Mouse (Mus musculus) mouse trophoblast stem cell (cell line): ENCODE results near the gene Bicdl2.

Source experiments
- in situ Hi-C, 2 experiments: fragments of 300-500 bp; cut with MseI, MboI; formaldehyde crosslinking; loops; 2 replicates in 1 of 2; 3 replicates in 1 of 2; pipeline ENCODE4 v1.15.1; 2025

Gene Bicdl2

GRCm38 (mm10) chr17:23660117-23660875 lies at the start of gene Bicdl2:
Bicdl2 (plus strand) TSS chr17:23660506.
- in situ Hi-C loops = loop anchor here (5.0 kb wide), 1 partner anchor 42 kb away; no protein-coding TSS in a partner anchor

- in situ Hi-C loops = no loop called here
Measured at GRCm38 (mm10) chr17:23617087-23617486, 43.2 kb upstream of the Bicdl2 start.

GRCm38 (mm10) chr17:23620351-23620750 lies 40.0 kb upstream of the Bicdl2 start:
- in situ Hi-C loops = no loop called here

GRCm38 (mm10) chr17:23627813-23628212 lies 32.5 kb upstream of the Bicdl2 start:
- in situ Hi-C loops = no loop called here

- in situ Hi-C loops = no loop called here
Measured at GRCm38 (mm10) chr17:23630195-23631020, 29.9 kb upstream of the Bicdl2 start.

- in situ Hi-C loops = no loop called here
Measured at GRCm38 (mm10) chr17:23631241-23631640, 29.1 kb upstream of the Bicdl2 start.

GRCm38 (mm10) chr17:23644613-23645495 lies 15.5 kb upstream of the Bicdl2 start, which contains the start of gene Mmp25:
Mmp25 (minus strand) TSS chr17:23645277.
- in situ Hi-C loops = no loop called here

GRCm38 (mm10) chr17:23645894-23646293 lies 14.4 kb upstream of the Bicdl2 start:
- in situ Hi-C loops = no loop called here

- in situ Hi-C loops = no loop called here
Measured at GRCm38 (mm10) chr17:23651363-23651762, 8.9 kb upstream of the Bicdl2 start.

GRCm38 (mm10) chr17:23653324-23653723 lies 7.0 kb upstream of the Bicdl2 start:
- in situ Hi-C loops = no loop called here

GRCm38 (mm10) chr17:23654001-23654400 lies 6.3 kb upstream of the Bicdl2 start:
- in situ Hi-C loops = no loop called here

GRCm38 (mm10) chr17:23654410-23654809 lies 5.9 kb upstream of the Bicdl2 start:
- in situ Hi-C loops = no loop called here

GRCm38 (mm10) chr17:23658450-23658849 lies 1.9 kb upstream of the Bicdl2 start:
- in situ Hi-C loops = no loop called here

- in situ Hi-C loops = loop anchor here (5.0 kb wide), 1 partner anchor 41 kb away; no protein-coding TSS in a partner anchor
Measured at GRCm38 (mm10) chr17:23660876-23661200, 532 bp downstream of the Bicdl2 start.

GRCm38 (mm10) chr17:23661526-23661925 lies 1.2 kb downstream of the Bicdl2 start:
- in situ Hi-C loops = loop anchor here (5.0 kb wide), 1 partner anchor 41 kb away; no protein-coding TSS in a partner anchor

GRCm38 (mm10) chr17:23664556-23665021 lies 4.3 kb downstream of the Bicdl2 start:
- in situ Hi-C loops = loop anchor here (5.0 kb wide), 1 partner anchor 38 kb away; no protein-coding TSS in a partner anchor

GRCm38 (mm10) chr17:23665511-23665910 lies 5.2 kb downstream of the Bicdl2 start:
- in situ Hi-C loops = no loop called here

GRCm38 (mm10) chr17:23670516-23671074 lies 10.3 kb downstream of the Bicdl2 start:
- in situ Hi-C loops = no loop called here

- in situ Hi-C loops = no loop called here
Measured at GRCm38 (mm10) chr17:23671519-23671918, 11.2 kb downstream of the Bicdl2 start.

- in situ Hi-C loops = no loop called here
Measured at GRCm38 (mm10) chr17:23672761-23673160, 12.5 kb downstream of the Bicdl2 start.
